In the genomic region with DNA sequence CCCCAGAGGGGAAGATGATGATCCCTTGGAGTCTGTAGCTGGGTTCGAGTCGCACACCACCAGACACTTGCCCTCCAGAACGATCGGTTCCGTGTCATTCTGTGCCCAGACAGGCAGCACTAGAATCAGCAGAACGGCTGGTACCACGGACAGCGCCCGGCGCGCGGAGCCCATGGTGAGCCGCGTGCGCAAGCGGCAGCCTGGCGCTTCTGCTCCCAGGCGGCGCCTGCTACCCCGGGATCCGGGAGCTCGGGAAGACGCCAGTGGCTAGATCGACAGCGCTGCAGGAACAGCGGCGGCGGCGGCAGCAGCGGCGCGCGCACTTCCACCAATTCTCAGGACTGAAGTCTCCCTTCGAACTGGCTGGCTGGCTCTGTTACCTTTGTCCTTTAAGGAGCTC, we compare ENCODE assay signal across 9 mouse cellular contexts. TPM values are rescaled to one million over a fixed set of nuclear protein-coding genes. Genes with fewer than 3 reads are reported as not detected.
DNase-seq lines count a peak whose midpoint lies in the region; ATAC-seq lines count a peak whose summit lies in the region.
"Had no signal": no experiment of that assay in that cellular context is flagged by ENCODE, and none has a peak within 500 bp of the region (broad histone marks: within the 10 kb centered on the region; RNA-seq: fewer than 3 reads in every experiment).

No protein-coding gene starts in this region.

- peak; percentile 81 for DNase-seq in gastrocnemius, postnatal 10 days
- DNase-seq in gastrocnemius, adult 18-20 months (ENCODE audit: low spot score), result no peak
- peak; percentile 89 for DNase-seq in kidney, postnatal 14 days
- DNase-seq in liver, embryonic 11.5 days (ENCODE audit: low spot score), result peak; percentile 81
- peak; percentile 8 to 45 for DNase-seq in urinary bladder, postnatal 36 days (ENCODE audit: low spot score in 2 of 2)

- H3K4me2 ChIP-seq in embryonic facial prominence, embryonic 15.5 days (replicated peaks), result peak overlapping the region; percentile 42
- H3K4me2 ChIP-seq in heart, embryonic 16.5 days (ENCODE audit: low read depth, low read length), result peak overlapping the region; percentile 46
- peak overlapping the region; percentile 43 for H3K4me2 ChIP-seq in liver, embryonic 11.5 days
- H3K4me2 ChIP-seq in neural tube, embryonic 13.5 days, result peak overlapping the region; percentile 85
- H3K4me2 ChIP-seq: liver, embryonic 15.5 days had no signal

- ATAC-seq in embryonic facial prominence, embryonic 15.5 days (ENCODE audit: insufficient number of reproducible peaks, low FRiP score, low TSS enrichment, low read depth), result peak; percentile 68; the same call in 1 of the 2 replicates
- peak; percentile 82 for ATAC-seq in heart, embryonic 16.5 days (replicated peaks; ENCODE audit: extremely low read depth, insufficient read depth, low FRiP score)
- ATAC-seq in liver, embryonic 11.5 days (replicated peaks; ENCODE audit: low FRiP score), result peak; percentile 65; the same call in 1 of the 2 replicates
- ATAC-seq in neural tube, embryonic 13.5 days (ENCODE audit: low read depth), result peak; percentile 40

- no peak overlapping the region for H3K27ac ChIP-seq in embryonic facial prominence, embryonic 15.5 days (replicated peaks)
- H3K27ac ChIP-seq in heart, embryonic 16.5 days (ENCODE audit: low read length), result no peak overlapping the region
- no peak overlapping the region for H3K27ac ChIP-seq in liver, embryonic 11.5 days (ENCODE audit: low read depth, low read length)
- peak overlapping the region; percentile 74 for H3K27ac ChIP-seq in neural tube, embryonic 13.5 days (replicated peaks)
- H3K27ac ChIP-seq: liver, embryonic 15.5 days had no signal

- no peaks in the 10 kb centered on the region for H3K36me3 ChIP-seq in embryonic facial prominence, embryonic 15.5 days
- no peaks in the 10 kb centered on the region for H3K36me3 ChIP-seq in heart, embryonic 16.5 days (ENCODE audit: control insufficient read depth, insufficient read depth)
- no peaks in the 10 kb centered on the region for H3K36me3 ChIP-seq in liver, embryonic 11.5 days (ENCODE audit: control insufficient read depth, insufficient read depth, low read length)
- no peaks in the 10 kb centered on the region for H3K36me3 ChIP-seq in neural tube, embryonic 13.5 days
- H3K36me3 ChIP-seq: liver, embryonic 15.5 days had no signal

- H3K9me3 ChIP-seq in embryonic facial prominence, embryonic 15.5 days (replicated peaks), result no peaks in the 10 kb centered on the region
- no peaks in the 10 kb centered on the region for H3K9me3 ChIP-seq in heart, embryonic 16.5 days (replicated peaks; ENCODE audit: control insufficient read depth, low read length)
- no peaks in the 10 kb centered on the region for H3K9me3 ChIP-seq in liver, embryonic 11.5 days (ENCODE audit: control insufficient read depth, low read length)
- H3K9me3 ChIP-seq in neural tube, embryonic 13.5 days, result no peaks in the 10 kb centered on the region

- under 1% methylated on average over 34 of the region's 34 CpGs for WGBS in embryonic facial prominence, embryonic 15.5 days
- under 1% methylated on average over 34 of the region's 34 CpGs for WGBS in heart, embryonic 16.5 days
- under 1% methylated on average over 34 of the region's 34 CpGs for WGBS in liver, embryonic 11.5 days
- under 1% methylated on average over 34 of the region's 34 CpGs for WGBS in neural tube, embryonic 13.5 days

- H3K27me3 ChIP-seq in embryonic facial prominence, embryonic 15.5 days, result peaks cover 61% of the 10 kb centered on the region
- peaks cover 39% of the 10 kb centered on the region for H3K27me3 ChIP-seq in heart, embryonic 16.5 days (ENCODE audit: control insufficient read depth, insufficient read depth, low read length)
- H3K27me3 ChIP-seq in liver, embryonic 11.5 days (replicated peaks; ENCODE audit: control insufficient read depth, insufficient read depth, low read length), result peaks cover 32% of the 10 kb centered on the region
- peaks cover 52% of the 10 kb centered on the region for H3K27me3 ChIP-seq in neural tube, embryonic 13.5 days

- no peak overlapping the region for H3K9ac ChIP-seq in embryonic facial prominence, embryonic 15.5 days
- no peak overlapping the region for H3K9ac ChIP-seq in heart, embryonic 16.5 days (ENCODE audit: low read length)
- H3K9ac ChIP-seq in liver, embryonic 11.5 days (ENCODE audit: low read depth, low read length), result no peak overlapping the region
- H3K9ac ChIP-seq in neural tube, embryonic 13.5 days, result peak overlapping the region; percentile 72
- H3K9ac ChIP-seq: liver, embryonic 15.5 days had no signal

- H3K4me3 ChIP-seq in embryonic facial prominence, embryonic 15.5 days (replicated peaks), result peak overlapping the region; percentile 23
- H3K4me3 ChIP-seq in heart, embryonic 16.5 days (ENCODE audit: low read length), result no peak overlapping the region
- H3K4me3 ChIP-seq in liver, embryonic 11.5 days (ENCODE audit: low read depth, low read length), result no peak overlapping the region
- H3K4me3 ChIP-seq in neural tube, embryonic 13.5 days, result peak overlapping the region; percentile 48
- H3K4me3 ChIP-seq: liver, embryonic 15.5 days had no signal

- peaks cover 14% of the 10 kb centered on the region for H3K4me1 ChIP-seq in embryonic facial prominence, embryonic 15.5 days
- peaks cover 8% of the 10 kb centered on the region; the same call in 1 of the 2 replicates for H3K4me1 ChIP-seq in heart, embryonic 16.5 days (ENCODE audit: control insufficient read depth, insufficient read depth, low read length)
- H3K4me1 ChIP-seq in liver, embryonic 11.5 days (replicated peaks; ENCODE audit: control insufficient read depth, insufficient read depth, low read length), result no peaks in the 10 kb centered on the region
- H3K4me1 ChIP-seq in neural tube, embryonic 13.5 days (replicated peaks), result peaks cover 44% of the 10 kb centered on the region
- H3K4me1 ChIP-seq: liver, embryonic 15.5 days had no signal

RNA-seq across cellular contexts. Expression of a gene that starts 1.1 kb away (rescaled TPM):
- total RNA-seq in gastrocnemius, postnatal 10 days (2021), result not detected
- not detected for total RNA-seq in gastrocnemius, adult 18-20 months (2021)
- 1.1 and 1.8 TPM in 2 replicates for polyA plus RNA-seq in embryonic facial prominence, embryonic 15.5 days (2015; fragmentation: Nextera tagmentation; extraction: Ambion mirVana)
- polyA plus RNA-seq in heart, embryonic 16.5 days (2015; fragmentation: Nextera tagmentation; extraction: Ambion mirVana), result 0.07 TPM in 1 of 2 replicates, not detected in the other
- 0.10 and 0.23 TPM in 2 replicates for polyA plus RNA-seq in liver, embryonic 11.5 days (2014; fragmentation: Nextera tagmentation; extraction: Ambion mirVana)
- 23.7 and 24.6 TPM in 2 replicates for polyA plus RNA-seq in neural tube, embryonic 13.5 days (2015; fragmentation: Nextera tagmentation; extraction: Ambion mirVana)

Comparison
In these comparisons a context has a peak if more than half of its experiments do, and no peak if none do; other contexts are left out.
1. H3K4me3 ChIP-seq: peak in embryonic facial prominence, embryonic 15.5 days (single experiment) and neural tube, embryonic 13.5 days (single experiment); none in heart, embryonic 16.5 days (single experiment) and liver, embryonic 11.5 days (single experiment).
2. Peak in every context shown above with its lines, with median percentiles within 50 percentile points of each other: ATAC-seq and H3K4me2 ChIP-seq.